Mouse (Mus musculus) embryo, embryonic 11.5 days (tissue): ENCODE data around the gene Dtymk.
A peak's percentile ranks its signal among the peaks of the same experiment; 100 is the strongest.
"Not testable (repeated sequence)": the region's sequence is repeated elsewhere in the genome, so short reads cannot be mapped to it uniquely, and the experiment has no call there.

Experiments used
- DNase-seq: peaks from one replicate; pipeline ENCODE4 v3.0.0-alpha.2; 2012; ENCODE audit warnings: low read depth, low spot score

The Dtymk gene

DNA sequence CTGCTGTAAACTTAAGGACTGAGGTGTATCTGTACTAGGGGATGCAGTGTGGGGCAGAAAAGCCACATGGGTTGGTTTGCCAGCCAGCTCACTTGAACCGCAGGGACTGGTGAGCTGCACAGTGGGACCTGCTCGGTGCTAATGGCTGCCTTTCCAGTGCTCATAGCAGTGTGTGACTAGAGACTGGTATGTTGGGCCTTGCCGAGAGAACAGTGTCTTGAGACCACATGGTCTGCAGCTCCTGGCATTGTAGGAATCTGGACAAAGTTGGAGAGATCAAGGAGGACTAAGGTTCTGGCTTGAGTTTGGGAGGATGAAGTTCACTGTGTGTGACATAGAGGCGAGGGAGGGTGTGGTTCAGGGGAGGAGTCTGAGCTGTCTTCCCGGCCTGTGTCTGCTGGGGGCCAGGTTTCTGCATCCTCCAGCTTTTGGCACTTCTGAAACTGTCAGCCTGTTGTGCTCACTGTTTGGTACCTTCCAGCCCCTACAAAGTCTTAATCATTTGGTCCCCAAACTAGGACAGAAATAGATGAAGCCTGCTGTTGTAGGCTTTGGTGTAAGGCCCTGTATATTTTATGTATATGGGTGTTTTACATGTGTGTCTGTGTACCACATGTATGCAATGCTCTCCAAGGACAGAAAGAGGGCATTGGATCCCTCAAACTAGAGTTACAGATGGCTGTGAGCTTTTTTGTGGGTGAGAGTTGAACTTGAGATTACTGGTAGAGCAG is 3.7 kb upstream of the Dtymk start:
- no peak for DNase-seq

DNA sequence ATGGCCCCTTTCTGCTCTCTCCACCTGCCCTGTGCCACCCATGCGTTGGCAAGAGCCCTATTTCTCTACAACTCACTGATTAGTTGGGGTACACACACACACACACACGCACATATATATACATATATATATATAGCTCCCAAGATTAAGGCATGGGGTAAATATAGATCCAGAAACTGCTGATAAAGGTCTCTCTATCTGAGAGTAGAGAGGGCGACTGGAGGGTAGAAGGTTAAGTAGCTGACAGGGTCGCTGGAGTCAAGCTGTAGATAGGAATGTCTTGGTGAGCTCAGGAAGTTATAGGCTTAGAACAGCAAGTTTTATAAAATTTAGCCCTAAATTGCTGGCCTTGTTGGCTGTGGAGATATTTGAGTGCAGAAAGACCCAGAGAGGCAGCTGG is 3.1 kb upstream of the Dtymk start:
- DNase-seq = no peak

DNA sequence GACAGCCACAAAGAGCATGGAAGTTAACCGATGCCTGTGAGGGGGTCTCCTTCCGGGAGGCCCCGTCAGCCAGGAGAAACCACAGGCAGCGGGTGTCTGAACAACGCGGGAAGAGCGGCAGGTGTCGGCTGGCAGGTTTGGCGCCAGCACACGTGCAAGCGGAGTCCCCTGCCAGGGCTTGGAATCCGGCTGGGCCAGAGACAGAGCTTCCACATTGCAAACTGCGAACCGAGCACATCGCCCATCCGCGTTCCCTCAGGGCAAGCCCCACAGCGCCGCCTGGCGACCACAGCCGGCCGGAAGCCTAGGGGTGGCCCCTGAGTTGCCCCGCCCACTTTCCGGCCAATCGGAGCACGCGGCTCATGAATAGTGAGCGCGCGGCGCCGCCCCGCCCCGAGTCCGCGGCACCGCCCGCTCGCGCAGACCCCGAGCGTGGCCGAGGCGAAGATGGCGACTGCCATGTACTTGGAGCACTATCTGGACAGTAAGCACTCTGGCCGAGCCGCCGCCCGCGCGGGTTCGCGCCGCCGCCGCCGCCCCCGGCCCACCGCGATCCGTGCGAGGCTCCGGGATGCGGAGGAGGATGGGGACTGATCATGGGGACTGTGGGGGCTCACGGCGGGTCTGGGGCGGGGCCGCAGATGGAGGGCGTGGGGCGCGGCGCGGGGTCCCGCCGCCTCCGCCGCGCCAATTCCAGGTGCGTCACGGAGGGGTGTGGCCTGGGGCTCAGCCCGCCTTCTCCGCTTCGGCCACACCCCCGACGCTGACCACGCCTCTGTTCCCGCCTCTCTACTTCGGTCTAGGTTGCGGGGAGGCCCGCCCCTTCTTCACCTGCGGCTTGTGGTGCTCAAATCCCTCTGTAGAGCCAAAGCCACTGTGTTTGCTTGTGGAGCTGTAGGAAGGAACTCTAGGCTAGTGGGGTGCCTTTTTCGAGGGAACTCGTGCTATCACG is 2.1 kb upstream of the Dtymk start, which contains the start of gene Ing5:
Gene Ing5 (plus strand): TSS at position 410 of the 952 bp plus-strand sequence.
- peak; percentile 97 for DNase-seq

DNA sequence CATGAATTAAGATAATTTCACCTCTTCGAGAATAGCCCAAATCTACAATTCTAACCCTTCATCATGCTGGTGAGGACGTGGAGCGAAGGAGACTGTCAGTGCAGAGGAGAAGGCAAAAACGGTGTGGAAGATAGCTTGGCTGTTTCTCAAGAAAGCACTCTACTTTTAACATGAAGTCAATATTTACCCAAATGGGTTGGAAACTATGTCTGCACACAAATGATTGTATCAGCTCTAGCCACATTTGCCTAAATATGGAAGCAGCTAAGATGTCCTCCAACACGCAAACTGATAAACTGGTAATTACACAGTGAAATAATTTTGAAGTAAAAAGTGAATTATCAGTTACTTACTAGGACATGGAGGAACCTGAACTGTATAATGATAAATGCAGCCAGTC is 1.0 kb upstream of the Dtymk start:
- DNase-seq = no peak

DNA sequence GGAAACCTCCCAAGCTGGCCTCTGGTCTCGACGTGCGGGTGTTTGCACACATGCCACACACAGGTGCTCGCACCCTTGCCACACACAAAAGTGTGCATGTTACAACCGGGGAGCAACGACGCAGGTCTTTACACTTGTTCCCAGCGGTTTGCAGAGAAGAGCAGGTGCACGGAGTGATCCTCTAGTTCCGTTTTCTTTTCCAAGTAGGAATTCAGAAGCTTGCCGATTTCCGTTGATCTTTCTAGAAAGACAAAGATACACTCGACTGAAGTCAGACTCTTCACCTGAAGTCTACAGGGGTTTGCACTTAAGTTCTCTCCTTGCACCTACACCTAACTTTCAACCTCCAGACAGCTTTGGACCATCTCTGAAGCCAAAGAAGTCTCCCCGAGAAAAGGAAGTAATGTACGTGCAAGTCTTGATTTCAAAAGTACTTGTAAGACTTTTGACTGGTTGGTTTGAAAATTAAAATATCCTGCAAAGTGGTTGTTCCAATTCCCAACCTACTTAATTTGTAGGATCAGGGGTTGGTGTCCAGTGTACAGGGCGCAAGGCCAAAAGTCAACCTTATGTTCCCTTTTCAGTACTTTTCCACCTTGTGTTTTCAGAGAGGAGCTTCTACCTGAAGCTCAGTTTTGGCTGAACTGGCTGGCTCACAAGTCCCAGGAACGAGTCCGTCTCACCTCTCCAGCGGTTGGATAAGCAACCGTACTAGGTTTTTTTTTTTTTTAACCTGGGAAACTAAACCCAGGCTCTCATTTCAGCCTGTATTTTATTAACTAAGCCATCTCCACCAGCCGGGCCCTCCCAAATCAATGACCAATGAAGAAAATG is 847 bp downstream of the Dtymk start:
- DNase-seq = no peak

DNA sequence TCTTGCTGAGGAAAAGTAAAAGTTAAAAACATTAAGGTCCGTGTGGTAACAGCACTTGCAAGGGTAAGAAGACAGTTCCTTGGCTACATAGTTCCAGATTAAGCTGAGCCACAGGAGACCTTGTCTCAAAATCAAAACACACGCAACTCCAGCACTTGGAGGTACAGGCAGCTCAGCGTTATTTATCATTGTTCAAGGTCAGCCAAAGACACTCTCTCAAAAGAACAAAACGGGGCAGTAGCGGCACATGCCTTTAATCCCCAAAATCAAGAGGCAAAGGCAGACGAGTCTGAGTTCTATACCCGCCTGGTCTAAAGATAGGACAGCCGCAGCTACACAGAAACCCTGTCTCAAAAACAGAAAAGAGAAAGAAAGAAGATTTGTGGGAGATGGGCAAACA is 5.8 kb downstream of the Dtymk start:
- DNase-seq = no peak

DNA sequence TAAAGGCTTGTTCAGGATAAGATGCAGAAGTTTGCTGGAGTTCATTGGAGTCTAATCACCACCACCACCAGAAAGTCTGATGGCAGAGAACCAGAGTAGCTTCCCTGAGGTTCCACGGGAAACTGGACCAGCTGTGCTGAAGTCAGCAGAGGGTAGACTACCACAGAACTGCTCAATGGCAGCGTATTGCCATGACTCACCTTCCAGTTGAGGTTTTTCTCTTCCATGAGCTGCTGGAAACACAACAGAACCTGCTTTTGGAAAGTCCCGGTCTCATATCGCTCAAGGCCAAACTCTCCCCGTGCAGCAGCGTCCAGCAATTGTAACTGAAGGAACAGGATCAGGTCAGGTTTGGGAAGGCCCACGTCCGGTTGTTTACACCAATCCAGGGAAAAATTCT is 7.2 kb downstream of the Dtymk start:
- no peak for DNase-seq

DNA sequence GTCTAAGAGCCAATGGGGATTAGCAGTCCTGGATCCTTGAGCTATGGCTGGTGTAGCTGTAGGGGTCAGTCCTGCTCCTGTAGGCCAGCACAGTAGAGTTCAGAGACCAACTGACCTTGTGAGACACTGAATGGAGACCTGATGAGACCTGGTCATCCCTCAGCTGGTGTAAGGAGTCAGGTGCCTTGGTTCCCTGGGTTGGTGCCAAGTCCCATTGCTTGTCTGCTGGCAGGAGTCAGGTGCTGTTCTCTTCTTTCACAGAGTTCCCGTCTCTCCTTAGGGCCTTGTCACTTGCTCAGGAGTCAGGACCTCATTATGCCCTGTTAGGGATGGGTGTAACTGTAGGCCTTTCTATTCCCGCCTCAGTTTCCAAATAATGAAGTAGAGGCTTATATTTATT is 14.8 kb downstream of the Dtymk start:
- DNase-seq = no peak

DNA sequence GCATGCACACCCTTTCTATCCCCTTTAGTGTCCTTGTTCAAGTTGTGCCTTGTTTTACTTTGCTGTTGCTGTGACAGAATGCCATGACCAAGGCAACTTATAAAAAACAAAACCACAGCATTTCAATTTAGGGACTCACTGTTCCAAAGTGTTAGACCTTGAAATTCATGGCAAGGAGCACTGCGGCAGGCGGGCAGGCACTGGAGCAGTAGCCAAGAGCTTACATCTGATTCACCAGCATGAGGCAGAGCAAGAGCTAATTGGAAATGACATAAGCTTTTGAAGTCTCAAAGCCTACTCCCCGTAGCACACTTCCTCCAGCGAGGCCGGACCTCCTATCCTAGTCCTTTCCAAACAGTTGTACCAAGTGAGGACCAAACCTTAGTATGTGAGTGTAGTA is 25.0 kb downstream of the Dtymk start:
- DNase-seq = no peak

DNA sequence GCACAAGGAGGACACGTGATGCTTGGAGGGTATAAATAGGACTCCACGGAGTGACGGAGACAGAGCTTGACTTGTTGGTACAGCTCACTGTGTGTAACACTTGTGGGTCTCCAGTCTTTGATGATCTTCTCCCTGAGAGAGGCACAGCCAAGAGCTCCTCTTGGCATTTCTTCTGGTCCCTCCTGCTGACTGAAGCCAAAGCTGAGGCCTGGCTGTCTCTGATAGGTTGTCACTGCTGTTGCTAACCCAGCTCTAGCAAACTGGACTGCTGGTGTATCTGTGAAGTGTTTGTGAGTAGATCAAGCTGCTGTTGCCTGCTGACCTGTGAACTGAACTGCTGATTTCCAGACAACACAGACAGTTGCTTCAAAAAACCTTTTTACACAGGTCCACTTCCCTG is 31.8 kb downstream of the Dtymk start:
- no peak for DNase-seq

DNA sequence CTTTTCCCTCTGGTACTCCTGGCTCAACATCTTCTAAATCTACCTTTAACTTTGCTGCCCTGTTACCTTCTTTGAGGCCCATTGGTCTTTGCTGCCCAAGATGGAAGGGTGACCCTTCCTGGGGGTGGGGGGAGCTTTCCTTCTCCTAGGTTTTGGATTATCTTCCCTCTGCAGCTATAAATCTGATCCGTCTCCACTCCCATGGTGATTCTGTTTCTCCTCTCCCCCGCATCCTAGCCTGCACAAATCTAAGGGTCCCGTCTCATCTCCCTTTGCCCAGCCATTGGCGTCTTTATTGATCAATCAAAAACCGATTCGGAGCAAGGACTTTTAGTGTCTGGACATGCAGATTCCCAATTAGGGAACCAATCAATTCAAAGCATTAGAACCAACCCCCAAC is 34.1 kb downstream of the Dtymk start:
- no peak for DNase-seq

DNA sequence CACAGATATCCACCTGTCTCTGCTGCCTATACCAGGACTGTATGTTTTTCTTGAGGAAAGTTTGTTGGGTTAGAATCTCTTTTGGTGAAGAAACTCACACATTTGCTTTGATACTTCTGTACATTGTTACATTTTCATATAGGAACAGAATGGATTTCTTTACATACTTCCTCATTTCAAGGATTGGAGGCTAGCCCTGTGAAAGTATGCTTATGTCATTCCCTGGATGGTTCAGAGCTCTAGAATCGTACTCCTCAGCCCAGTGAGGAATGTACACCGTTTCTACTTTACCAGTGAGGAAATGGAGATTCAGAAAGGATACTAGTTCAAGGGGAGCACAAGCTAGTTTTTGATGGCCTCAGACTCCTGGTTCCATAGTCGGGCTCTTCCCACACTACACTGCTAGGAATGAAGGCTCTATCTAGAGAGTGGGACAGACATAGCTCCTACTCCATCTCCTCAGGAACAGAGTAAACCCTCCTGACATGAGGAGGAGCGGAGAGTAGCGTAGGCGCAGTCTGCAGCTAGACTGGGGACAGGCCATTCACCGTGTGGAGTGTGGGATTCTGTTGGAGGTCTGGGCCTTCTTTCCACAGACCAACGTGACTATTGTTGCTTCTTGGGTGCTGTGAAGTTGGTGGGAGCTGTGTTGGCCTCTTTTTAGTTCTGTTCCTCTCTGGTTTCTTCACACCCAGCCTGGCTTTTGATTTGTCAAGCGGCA is 36.7 kb downstream of the Dtymk start:
- no peak for DNase-seq

DNA sequence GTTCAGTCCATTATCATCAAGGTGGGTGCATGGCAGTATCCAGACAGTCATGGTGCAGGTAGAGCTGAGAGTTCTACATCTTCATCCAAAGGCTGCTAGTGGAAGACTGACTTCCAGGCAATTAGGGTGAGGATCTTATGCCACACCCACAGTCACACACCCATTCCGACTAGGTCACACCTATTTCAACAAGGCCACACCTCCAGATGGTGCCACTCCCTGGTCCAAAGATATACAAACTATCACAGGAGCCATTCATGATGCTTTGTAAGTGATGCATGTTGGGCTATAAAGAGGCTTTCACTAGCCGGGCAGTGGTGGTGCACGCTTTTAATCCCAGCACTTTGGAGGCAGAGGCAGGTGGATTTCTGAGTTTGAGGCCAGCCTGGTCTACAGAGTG is 38.2 kb downstream of the Dtymk start:
- DNase-seq = not testable (repeated sequence)

DNA sequence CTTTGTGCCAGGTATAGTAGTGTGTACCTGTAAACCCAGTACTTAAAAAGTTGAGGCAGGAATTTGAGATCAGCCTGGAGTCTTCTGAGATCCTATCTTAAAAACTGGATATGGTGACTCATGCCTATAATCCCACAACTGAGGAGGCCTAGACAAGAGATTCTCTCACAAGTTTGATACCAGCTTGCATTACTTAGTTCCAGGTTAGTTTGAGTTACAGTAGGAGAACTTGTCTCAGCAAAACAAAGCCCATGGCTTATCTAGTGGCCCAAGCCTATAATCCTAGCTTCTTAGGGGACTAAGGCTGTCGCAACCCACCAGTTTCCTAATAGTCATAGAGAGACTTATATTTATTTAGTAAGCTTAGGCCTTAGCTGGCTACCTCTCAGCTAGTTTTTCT is 41.7 kb downstream of the Dtymk start:
- DNase-seq = no peak

DNA sequence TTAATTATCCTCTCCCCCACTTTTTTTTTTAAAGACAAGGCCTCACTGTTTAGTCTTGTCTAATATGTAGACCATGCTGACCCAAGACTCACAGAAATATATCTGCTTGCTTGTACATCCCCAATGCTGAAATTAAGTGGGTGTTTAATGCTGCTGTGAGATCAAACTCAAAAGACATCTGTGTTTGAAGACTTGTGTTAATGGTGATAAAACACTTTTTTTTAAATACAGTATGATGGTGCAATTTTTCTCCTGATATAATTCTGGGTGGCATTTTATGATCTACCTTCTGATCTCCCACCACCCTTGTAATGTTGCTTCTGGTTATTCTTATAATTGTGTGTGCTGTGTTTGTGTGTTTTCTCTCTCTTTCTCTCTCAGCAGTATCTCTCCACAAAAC is 45.6 kb downstream of the Dtymk start:
- DNase-seq = no peak

DNA sequence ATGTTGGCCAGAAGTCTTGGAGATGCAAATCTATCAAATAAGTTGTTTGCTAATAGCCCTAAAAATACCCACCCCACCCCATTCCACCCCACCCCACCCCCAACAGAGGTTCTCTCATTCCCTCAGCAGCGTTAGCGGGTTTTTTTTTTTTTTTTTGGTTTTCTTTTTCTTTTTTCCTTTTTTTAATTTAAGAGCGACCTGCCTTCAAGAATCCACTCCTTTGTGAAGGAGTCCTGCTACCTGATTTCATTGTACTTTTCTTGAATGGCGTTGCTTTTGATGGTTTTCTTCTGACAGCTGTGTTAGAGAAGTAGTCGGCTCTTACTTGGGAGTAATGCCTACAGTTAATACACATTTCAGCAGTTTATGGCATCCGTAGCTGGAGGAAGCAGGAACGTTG is 46.1 kb downstream of the Dtymk start:
- no peak for DNase-seq

DNA sequence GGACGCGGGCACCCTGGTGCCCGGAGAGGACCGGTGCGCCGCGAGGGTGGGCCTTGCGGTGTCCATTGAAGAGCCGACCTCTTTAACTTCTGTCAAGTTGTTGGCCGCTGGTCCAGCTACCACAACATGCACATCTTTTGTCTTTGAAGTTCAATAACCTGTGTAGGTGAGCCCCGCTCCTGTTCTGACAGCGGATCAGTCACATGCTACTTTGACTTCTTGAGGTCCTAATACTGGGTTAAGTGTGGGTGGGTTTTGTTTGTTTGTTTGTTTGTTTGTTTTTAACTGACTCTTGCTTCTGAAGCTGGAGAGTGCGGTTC is 46.5 kb downstream of the Dtymk start:
- DNase-seq = no peak

DNA sequence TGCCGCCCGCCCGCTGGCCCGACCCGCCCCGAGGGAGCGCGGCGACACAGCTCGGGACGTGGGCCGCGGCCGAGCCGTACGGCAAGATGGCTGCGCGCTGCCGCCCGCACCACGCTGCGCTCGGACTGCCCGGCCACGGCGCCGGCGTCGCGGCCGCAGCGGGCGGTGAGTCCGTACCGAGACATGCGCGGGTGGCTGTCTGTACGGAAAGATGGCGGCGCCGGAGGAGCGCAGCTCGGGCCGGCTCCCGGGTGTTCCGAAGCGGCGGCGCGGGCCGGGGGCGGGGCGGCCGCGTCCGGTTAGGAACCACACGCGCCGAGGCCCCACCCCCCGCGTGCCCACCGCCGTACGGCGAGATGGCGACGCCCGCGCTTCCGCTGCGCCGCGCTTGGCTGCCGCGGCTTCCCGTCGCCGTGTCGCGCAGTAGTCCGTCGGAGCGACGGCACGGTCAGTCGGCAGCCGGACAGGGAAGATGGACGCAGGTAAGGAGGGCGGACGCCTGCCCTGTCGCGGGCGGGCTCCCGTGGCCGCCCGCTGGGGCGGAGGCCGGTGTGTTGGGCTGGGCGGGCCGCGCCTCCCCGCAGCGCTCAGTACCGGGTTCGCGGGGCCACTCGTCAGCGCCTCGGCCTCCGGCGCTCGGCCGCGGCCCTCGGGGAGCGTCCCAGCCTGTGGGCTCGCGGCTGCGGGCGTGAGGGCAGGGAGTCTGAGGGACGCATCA is 47.0 kb downstream of the Dtymk start, which contains the start of gene Thap4:
Gene Thap4 (minus strand): TSS at position 292 of the 718 bp plus-strand sequence.
- peak; percentile 79 for DNase-seq

DNA sequence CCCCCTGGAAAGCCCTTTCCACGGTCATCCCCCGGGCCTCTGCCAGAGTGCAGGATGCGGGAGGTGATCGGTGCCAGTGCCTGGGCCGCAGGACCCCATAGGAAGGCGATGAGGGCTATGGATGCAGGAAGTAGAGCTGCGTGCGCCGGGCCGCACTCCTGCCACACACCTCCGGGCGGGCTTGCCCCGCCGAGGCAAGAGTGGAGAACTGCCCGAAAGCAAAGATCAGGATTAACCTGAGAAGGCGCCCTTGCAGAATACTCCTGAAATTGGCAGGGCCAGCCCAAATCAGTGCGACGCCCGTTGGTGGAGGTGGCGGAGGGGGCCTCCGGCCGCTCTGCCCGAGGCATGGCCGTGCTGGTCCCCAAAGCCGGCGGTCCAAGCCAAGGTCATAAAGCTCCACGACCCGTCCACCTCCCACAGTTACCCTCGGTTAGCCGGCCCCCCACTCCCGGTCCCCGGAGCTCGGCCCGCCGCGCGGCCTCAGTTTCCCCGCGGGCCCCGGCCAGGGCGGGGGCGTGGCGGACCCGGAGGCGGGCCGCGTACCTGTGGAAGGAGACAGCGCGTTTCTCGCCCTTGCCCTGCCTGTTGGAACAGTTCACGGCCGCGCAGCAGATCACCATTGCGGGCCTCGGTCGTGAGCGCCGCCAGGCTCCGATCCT is 47.7 kb downstream of the Dtymk start:
- DNase-seq = peak; percentile 11

DNA sequence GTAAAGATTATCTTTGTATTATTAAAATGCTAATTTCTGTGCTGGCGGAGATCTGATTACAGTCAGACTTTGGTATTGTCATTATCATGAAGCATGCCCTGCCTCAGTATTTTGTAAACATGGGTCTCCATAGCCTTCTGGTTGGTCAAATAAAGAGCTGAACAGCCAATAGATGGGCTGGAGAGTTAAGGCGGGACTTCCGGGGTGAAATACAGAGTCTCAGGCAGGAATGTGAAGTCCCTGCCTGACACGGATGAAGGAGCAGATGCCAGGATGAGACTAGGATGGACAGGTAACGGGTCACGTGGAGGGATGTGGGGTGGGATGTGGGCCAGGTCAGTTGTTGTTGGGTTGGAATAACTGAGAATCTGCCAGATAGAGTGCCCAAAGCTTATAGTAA is 50.4 kb downstream of the Dtymk start, which contains the start of gene Atg4b:
Gene Atg4b (plus strand): TSS at position 211 of the 400 bp plus-strand sequence.
- no peak for DNase-seq
